Mouse (Mus musculus): ENCODE measurements at regions not wholly inside any gene's neighbourhood (a gene's known extent, or its start where the extent isn't known, plus 50 kb on each side); places are given as distances from the start of the nearest gene placed in this dataset.

DNA sequence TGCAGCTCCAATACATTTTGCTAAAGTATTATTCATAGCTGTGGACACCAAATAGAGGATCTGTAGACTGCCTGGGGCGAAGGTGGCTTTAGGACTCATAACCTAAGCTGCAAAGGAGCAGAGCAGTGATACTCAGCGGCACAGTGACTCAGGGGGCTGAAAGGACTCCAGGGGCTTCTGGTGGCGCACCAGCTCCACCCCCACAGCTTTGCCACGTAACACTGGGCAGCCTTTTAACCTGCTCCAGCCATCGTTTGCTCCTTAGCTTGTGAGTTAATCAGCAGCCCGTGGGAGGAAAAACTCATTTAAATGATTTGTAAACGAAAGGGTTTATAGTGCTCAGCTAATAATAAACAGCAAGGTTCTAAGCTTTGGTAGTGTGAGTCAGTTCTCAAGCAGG is 532.4 kb downstream of the Elavl2 start:
- Histone ChIP-seq H3K4me1 (ENCODE audit: control insufficient read depth, insufficient read depth, low read length) (no peaks in the 10 kb centered on the region), H3K27ac (ENCODE audit: control insufficient read depth, insufficient read depth, low read depth, low read length) (no peak overlapping the region), H3K36me3 (ENCODE audit: control insufficient read depth, insufficient read depth, low read length) (no peaks in the 10 kb centered on the region), H3K4me3 (ENCODE audit: control insufficient read depth, low read depth, low read length) (no peak overlapping the region), H3K27me3 (ENCODE audit: control insufficient read depth, insufficient read depth, low read length) (no peaks in the 10 kb centered on the region)
- no peak for TF ChIP-seq POLR2A (IDR thresholded peaks at IDR 0.05; ENCODE audit: control insufficient read depth, low read depth, low read length)
- no peak for TF ChIP-seq CTCF (IDR thresholded peaks at IDR 0.05; ENCODE audit: control insufficient read depth, insufficient read depth, insufficient replicate concordance, low read depth, low read length)

DNA sequence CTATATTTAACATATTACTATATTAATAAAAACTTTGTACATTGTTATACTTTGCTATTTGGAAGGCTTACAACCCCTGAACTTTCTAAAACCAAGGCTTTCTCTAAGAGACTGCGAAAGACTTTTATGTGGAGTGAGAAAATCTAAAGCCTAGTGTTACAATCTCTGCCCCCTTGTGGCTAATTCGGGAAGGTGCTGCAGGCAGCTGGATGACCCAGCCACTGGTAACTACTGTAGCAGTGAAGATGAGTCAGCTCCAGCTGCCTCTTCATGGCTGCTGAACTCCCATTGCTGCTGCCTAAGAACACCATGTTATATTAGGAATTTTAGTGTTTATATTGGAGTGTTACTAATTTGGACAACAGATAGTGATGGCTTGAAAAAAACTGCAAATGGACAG is 539.7 kb downstream of the Elavl2 start:
- no peak for TF ChIP-seq POLR2A (IDR thresholded peaks at IDR 0.05; ENCODE audit: control insufficient read depth, low read depth, low read length)
- TF ChIP-seq CTCF (IDR thresholded peaks at IDR 0.05; ENCODE audit: control insufficient read depth, insufficient read depth, insufficient replicate concordance, low read depth, low read length): peak; percentile 29; the same call in 1 of the 2 replicates
- no peaks in the 10 kb centered on the region for H3K4me1 ChIP-seq (ENCODE audit: control insufficient read depth, insufficient read depth, low read length)
- no peaks in the 10 kb centered on the region for H3K36me3 ChIP-seq (ENCODE audit: control insufficient read depth, insufficient read depth, low read length)
- no peaks in the 10 kb centered on the region for H3K27me3 ChIP-seq (ENCODE audit: control insufficient read depth, insufficient read depth, low read length)
- no peak overlapping the region for H3K4me3 ChIP-seq (ENCODE audit: control insufficient read depth, low read depth, low read length)
- no peak overlapping the region for H3K27ac ChIP-seq (ENCODE audit: control insufficient read depth, insufficient read depth, low read depth, low read length)

DNA sequence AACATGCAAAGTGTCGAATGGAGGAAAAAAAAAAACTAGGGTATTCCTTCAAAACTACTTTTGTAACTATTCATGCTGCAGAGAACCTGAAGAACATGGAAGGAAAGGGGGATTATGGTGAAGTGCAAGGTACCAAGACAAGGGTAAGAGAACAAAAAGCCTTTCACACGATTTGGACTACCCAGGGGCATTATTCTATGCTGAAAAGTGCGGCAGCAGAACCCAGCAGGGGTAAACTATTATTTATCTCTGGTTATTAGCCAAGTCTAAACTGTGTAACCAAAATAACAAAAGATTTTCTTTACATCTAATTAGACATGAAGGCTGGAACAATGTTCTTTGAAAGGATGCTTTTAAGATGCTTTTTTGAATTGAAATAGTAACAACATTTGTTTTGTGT is 560.8 kb downstream of the Elavl2 start:
- Histone ChIP-seq H3K27ac (ENCODE audit: control insufficient read depth, insufficient read depth, low read depth, low read length) (no peak overlapping the region), H3K4me3 (ENCODE audit: control insufficient read depth, low read depth, low read length) (no peak overlapping the region), H3K4me1 (ENCODE audit: control insufficient read depth, insufficient read depth, low read length) (no peaks in the 10 kb centered on the region; the same call in 1 of the 2 replicates), H3K27me3 (ENCODE audit: control insufficient read depth, insufficient read depth, low read length) (no peaks in the 10 kb centered on the region), H3K36me3 (ENCODE audit: control insufficient read depth, insufficient read depth, low read length) (no peaks in the 10 kb centered on the region)
- TF ChIP-seq POLR2A (IDR thresholded peaks at IDR 0.05; ENCODE audit: control insufficient read depth, low read depth, low read length) (no peak), CTCF (IDR thresholded peaks at IDR 0.05; ENCODE audit: control insufficient read depth, insufficient read depth, insufficient replicate concordance, low read depth, low read length) (no peak)

DNA sequence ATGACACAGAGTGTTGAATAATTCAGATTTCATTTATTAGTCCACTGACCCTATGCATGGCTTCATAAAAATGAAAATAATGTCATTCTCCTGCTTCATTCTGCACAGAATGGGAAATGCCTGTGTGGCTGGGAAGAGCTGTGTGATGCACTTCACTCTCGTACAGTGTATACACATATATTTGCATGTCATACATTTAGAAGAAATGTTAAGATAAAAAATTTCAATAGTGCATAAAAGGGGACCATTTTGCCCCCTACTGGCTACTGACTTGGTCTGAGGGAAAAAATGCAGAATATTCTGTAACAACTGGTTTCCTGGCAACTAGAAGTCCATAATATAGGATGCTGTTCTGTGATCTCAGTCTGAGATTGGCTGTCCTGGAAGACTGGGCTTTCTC is 580.5 kb downstream of the Zfp352 start:
- no peaks in the 10 kb centered on the region for H3K4me1 ChIP-seq (ENCODE audit: control insufficient read depth, insufficient read depth, low read length)
- H3K4me3 ChIP-seq (ENCODE audit: control insufficient read depth, low read depth, low read length): no peak overlapping the region
- H3K27me3 ChIP-seq (ENCODE audit: control insufficient read depth, insufficient read depth, low read length): no peaks in the 10 kb centered on the region
- no peak overlapping the region for H3K27ac ChIP-seq (ENCODE audit: control insufficient read depth, insufficient read depth, low read depth, low read length)
- no peaks in the 10 kb centered on the region for H3K36me3 ChIP-seq (ENCODE audit: control insufficient read depth, insufficient read depth, low read length)
- TF ChIP-seq POLR2A (IDR thresholded peaks at IDR 0.05; ENCODE audit: control insufficient read depth, low read depth, low read length): no peak
- no peak for TF ChIP-seq CTCF (IDR thresholded peaks at IDR 0.05; ENCODE audit: control insufficient read depth, insufficient read depth, insufficient replicate concordance, low read depth, low read length)

DNA sequence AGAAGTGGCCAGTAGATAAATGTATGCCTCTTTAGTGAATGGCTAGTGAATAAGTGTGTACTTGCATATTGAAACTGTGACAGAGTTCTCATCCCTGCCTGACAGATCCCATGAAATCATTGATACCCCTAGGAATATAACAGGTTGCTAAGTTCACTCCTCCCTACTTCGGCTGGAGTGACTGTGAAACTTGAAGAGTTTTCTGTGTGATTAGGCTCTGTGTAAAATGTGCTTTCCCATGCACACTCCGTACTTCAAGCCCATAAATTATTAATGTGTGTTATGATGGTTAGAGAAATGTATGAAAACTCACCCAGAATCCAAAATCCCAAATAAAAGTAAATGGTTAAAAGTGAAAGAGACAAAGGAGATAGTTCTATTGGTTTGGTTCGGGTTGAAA is 580.0 kb downstream of the Zfp352 start:
- TF ChIP-seq POLR2A (IDR thresholded peaks at IDR 0.05; ENCODE audit: control insufficient read depth, low read depth, low read length) (no peak), CTCF (IDR thresholded peaks at IDR 0.05; ENCODE audit: control insufficient read depth, insufficient read depth, insufficient replicate concordance, low read depth, low read length) (no peak)

DNA sequence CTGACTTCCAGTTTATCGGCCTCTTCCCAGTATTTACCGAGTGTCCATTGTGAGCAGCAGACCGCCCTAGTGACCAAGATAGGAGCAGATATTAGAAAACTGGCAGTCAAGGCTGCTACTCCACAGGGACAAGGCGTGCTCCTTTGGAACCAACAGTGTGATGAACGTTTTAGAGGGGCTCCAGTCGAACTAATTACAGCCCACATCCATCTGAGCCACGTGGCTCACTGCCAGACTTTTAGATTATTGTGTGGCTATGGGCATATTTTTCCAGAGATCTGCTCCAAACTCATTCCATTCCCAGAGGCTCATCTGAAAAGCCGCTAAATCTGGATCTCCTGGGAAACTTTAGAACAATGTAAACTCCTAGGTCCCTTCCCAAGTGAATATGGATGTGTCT is 578.9 kb downstream of the Zfp352 start:
- no peaks in the 10 kb centered on the region for H3K4me1 ChIP-seq (ENCODE audit: control insufficient read depth, insufficient read depth, low read length)
- H3K4me3 ChIP-seq (ENCODE audit: control insufficient read depth, low read depth, low read length): no peak overlapping the region
- H3K27me3 ChIP-seq (ENCODE audit: control insufficient read depth, insufficient read depth, low read length): no peaks in the 10 kb centered on the region
- H3K27ac ChIP-seq (ENCODE audit: control insufficient read depth, insufficient read depth, low read depth, low read length): no peak overlapping the region
- H3K36me3 ChIP-seq (ENCODE audit: control insufficient read depth, insufficient read depth, low read length): no peaks in the 10 kb centered on the region
- TF ChIP-seq POLR2A (IDR thresholded peaks at IDR 0.05; ENCODE audit: control insufficient read depth, low read depth, low read length) (no peak), CTCF (IDR thresholded peaks at IDR 0.05; ENCODE audit: control insufficient read depth, insufficient read depth, insufficient replicate concordance, low read depth, low read length) (no peak)

More for the DNA sequence above, 580.0 kb downstream of the Zfp352 start:
- no peaks in the 10 kb centered on the region for H3K36me3 ChIP-seq (ENCODE audit: control insufficient read depth, insufficient read depth, low read length)
- H3K27ac ChIP-seq (ENCODE audit: control insufficient read depth, insufficient read depth, low read depth, low read length): no peak overlapping the region
- no peak overlapping the region for H3K4me3 ChIP-seq (ENCODE audit: control insufficient read depth, low read depth, low read length)
- no peaks in the 10 kb centered on the region for H3K4me1 ChIP-seq (ENCODE audit: control insufficient read depth, insufficient read depth, low read length)
- no peaks in the 10 kb centered on the region for H3K27me3 ChIP-seq (ENCODE audit: control insufficient read depth, insufficient read depth, low read length)

Measured in testis, adult 2 months (tissue).